Mouse (Mus musculus): ENCODE measurements at regions not wholly inside any gene's neighbourhood (a gene's known extent, or its start where the extent isn't known, plus 50 kb on each side); places are given as distances from the start of the nearest gene placed in this dataset.

- no peak overlapping the region for H3K4me3 ChIP-seq (ENCODE audit: low read depth, low read length)
- no peaks in the 10 kb centered on the region for H3K36me3 ChIP-seq (ENCODE audit: control insufficient read depth, insufficient read depth, low read length)
- WGBS, result 74% methylated on average over 4 of the region's 4 CpGs
- H3K27me3 ChIP-seq (ENCODE audit: control insufficient read depth, insufficient read depth, low read depth, low read length), result no peaks in the 10 kb centered on the region
- H3K9ac ChIP-seq (ENCODE audit: low read depth, low read length), result no peak overlapping the region
- H3K9me3 ChIP-seq (replicated peaks; ENCODE audit: control insufficient read depth, low read length, poor library complexity, severe bottlenecking), result no peaks in the 10 kb centered on the region
- no peak for ATAC-seq
- H3K4me2 ChIP-seq (ENCODE audit: low read length), result no peak overlapping the region
- H3K4me1 ChIP-seq (ENCODE audit: control insufficient read depth, insufficient read depth, low read length), result no peaks in the 10 kb centered on the region; the same call in 1 of the 2 replicates
- H3K27ac ChIP-seq (ENCODE audit: low read length), result no peak overlapping the region
These were observed 495.8 kb downstream of the Tmem114 start for GRCm38 (mm10) chr16:7929112-7929511.

- Histone ChIP-seq H3K9ac (ENCODE audit: low read depth, low read length) (no peak overlapping the region), H3K9me3 (replicated peaks; ENCODE audit: control insufficient read depth, low read length, poor library complexity, severe bottlenecking) (no peaks in the 10 kb centered on the region), H3K4me1 (ENCODE audit: control insufficient read depth, insufficient read depth, low read length) (no peaks in the 10 kb centered on the region; the same call in 1 of the 2 replicates), H3K4me3 (ENCODE audit: low read depth, low read length) (no peak overlapping the region), H3K27ac (ENCODE audit: low read length) (no peak overlapping the region), H3K27me3 (ENCODE audit: control insufficient read depth, insufficient read depth, low read depth, low read length) (no peaks in the 10 kb centered on the region), H3K4me2 (ENCODE audit: low read length) (no peak overlapping the region), H3K36me3 (ENCODE audit: control insufficient read depth, insufficient read depth, low read length) (no peaks in the 10 kb centered on the region)
- peak; percentile 67 for ATAC-seq
- WGBS, result 75% methylated on average over 6 of the region's 6 CpGs
These were observed 496.5 kb downstream of the Tmem114 start for GRCm38 (mm10) chr16:7928391-7928935.

GRCm38 (mm10) chr16:7927756-7928155 is 497.2 kb downstream of the Tmem114 start:
- Histone ChIP-seq H3K4me1 (ENCODE audit: control insufficient read depth, insufficient read depth, low read length) (no peaks in the 10 kb centered on the region; the same call in 1 of the 2 replicates), H3K36me3 (ENCODE audit: control insufficient read depth, insufficient read depth, low read length) (no peaks in the 10 kb centered on the region), H3K4me3 (ENCODE audit: low read depth, low read length) (no peak overlapping the region), H3K27ac (ENCODE audit: low read length) (no peak overlapping the region), H3K9ac (ENCODE audit: low read depth, low read length) (no peak overlapping the region), H3K9me3 (replicated peaks; ENCODE audit: control insufficient read depth, low read length, poor library complexity, severe bottlenecking) (no peaks in the 10 kb centered on the region), H3K4me2 (ENCODE audit: low read length) (no peak overlapping the region), H3K27me3 (ENCODE audit: control insufficient read depth, insufficient read depth, low read depth, low read length) (no peaks in the 10 kb centered on the region)
- no peak for ATAC-seq
- 73% methylated on average over 8 of the region's 8 CpGs for WGBS

- no peaks in the 10 kb centered on the region for H3K4me1 ChIP-seq (ENCODE audit: control insufficient read depth, insufficient read depth, low read length)
- H3K4me3 ChIP-seq (ENCODE audit: low read depth, low read length), result no peak overlapping the region
- H3K9ac ChIP-seq (ENCODE audit: low read depth, low read length), result no peak overlapping the region
- WGBS, result 80% methylated on average over 2 of the region's 2 CpGs
- H3K27me3 ChIP-seq (ENCODE audit: control insufficient read depth, insufficient read depth, low read depth, low read length), result no peaks in the 10 kb centered on the region
- no peak for ATAC-seq
- H3K27ac ChIP-seq (ENCODE audit: low read length), result no peak overlapping the region
- H3K4me2 ChIP-seq (ENCODE audit: low read length), result no peak overlapping the region
- no peaks in the 10 kb centered on the region for H3K9me3 ChIP-seq (replicated peaks; ENCODE audit: control insufficient read depth, low read length, poor library complexity, severe bottlenecking)
- H3K36me3 ChIP-seq (ENCODE audit: control insufficient read depth, insufficient read depth, low read length), result no peaks in the 10 kb centered on the region
These were observed 529.1 kb downstream of the Tmem114 start for GRCm38 (mm10) chr16:7895786-7896185.

GRCm38 (mm10) chr16:7892799-7893198 is 532.1 kb downstream of the Tmem114 start:
- no peak for ATAC-seq
- H3K27me3 ChIP-seq (ENCODE audit: control insufficient read depth, insufficient read depth, low read depth, low read length), result no peaks in the 10 kb centered on the region
- H3K9me3 ChIP-seq (replicated peaks; ENCODE audit: control insufficient read depth, low read length, poor library complexity, severe bottlenecking), result no peaks in the 10 kb centered on the region
- no peaks in the 10 kb centered on the region for H3K4me1 ChIP-seq (ENCODE audit: control insufficient read depth, insufficient read depth, low read length)
- whole genome bisulfite sequencing, result 74% methylated on average over 5 of the region's 5 CpGs
- H3K4me2 ChIP-seq (ENCODE audit: low read length), result no peak overlapping the region
- no peaks in the 10 kb centered on the region for H3K36me3 ChIP-seq (ENCODE audit: control insufficient read depth, insufficient read depth, low read length)
- H3K4me3 ChIP-seq (ENCODE audit: low read depth, low read length), result no peak overlapping the region
- H3K9ac ChIP-seq (ENCODE audit: low read depth, low read length), result no peak overlapping the region
- H3K27ac ChIP-seq (ENCODE audit: low read length), result no peak overlapping the region

- ATAC-seq, result no peak
- Histone ChIP-seq H3K27me3 (ENCODE audit: control insufficient read depth, insufficient read depth, low read depth, low read length) (no peaks in the 10 kb centered on the region), H3K4me1 (ENCODE audit: control insufficient read depth, insufficient read depth, low read length) (no peaks in the 10 kb centered on the region), H3K9ac (ENCODE audit: low read depth, low read length) (no peak overlapping the region), H3K36me3 (ENCODE audit: control insufficient read depth, insufficient read depth, low read length) (no peaks in the 10 kb centered on the region), H3K27ac (ENCODE audit: low read length) (no peak overlapping the region), H3K4me3 (ENCODE audit: low read depth, low read length) (no peak overlapping the region), H3K9me3 (replicated peaks; ENCODE audit: control insufficient read depth, low read length, poor library complexity, severe bottlenecking) (no peaks in the 10 kb centered on the region), H3K4me2 (ENCODE audit: low read length) (no peak overlapping the region)
- WGBS, result 96% methylated on average over 2 of the region's 2 CpGs
These were observed 561.5 kb downstream of the Tmem114 start for GRCm38 (mm10) chr16:7863406-7863805.

- ATAC-seq, result no peak
- H3K27me3 ChIP-seq (ENCODE audit: control insufficient read depth, insufficient read depth, low read depth, low read length), result no peaks in the 10 kb centered on the region
- no peaks in the 10 kb centered on the region for H3K36me3 ChIP-seq (ENCODE audit: control insufficient read depth, insufficient read depth, low read length)
- H3K9me3 ChIP-seq (replicated peaks; ENCODE audit: control insufficient read depth, low read length, poor library complexity, severe bottlenecking), result no peaks in the 10 kb centered on the region
- 70% methylated on average over 5 of the region's 5 CpGs for WGBS
- H3K4me2 ChIP-seq (ENCODE audit: low read length), result no peak overlapping the region
- H3K9ac ChIP-seq (ENCODE audit: low read depth, low read length), result no peak overlapping the region
- H3K4me3 ChIP-seq (ENCODE audit: low read depth, low read length), result no peak overlapping the region
- no peak overlapping the region for H3K27ac ChIP-seq (ENCODE audit: low read length)
- no peaks in the 10 kb centered on the region for H3K4me1 ChIP-seq (ENCODE audit: control insufficient read depth, insufficient read depth, low read length)
These were observed 585.8 kb downstream of the Tmem114 start for GRCm38 (mm10) chr16:7839139-7839538.

GRCm38 (mm10) chr16:7831142-7831541 is 593.8 kb downstream of the Tmem114 start:
- no peaks in the 10 kb centered on the region for H3K36me3 ChIP-seq (ENCODE audit: control insufficient read depth, insufficient read depth, low read length)
- H3K4me2 ChIP-seq (ENCODE audit: low read length), result no peak overlapping the region
- H3K27me3 ChIP-seq (ENCODE audit: control insufficient read depth, insufficient read depth, low read depth, low read length), result no peaks in the 10 kb centered on the region
- no peak overlapping the region for H3K4me3 ChIP-seq (ENCODE audit: low read depth, low read length)
- H3K27ac ChIP-seq (ENCODE audit: low read length), result no peak overlapping the region
- WGBS, result 36% methylated on average over 6 of the region's 6 CpGs
- no peaks in the 10 kb centered on the region for H3K9me3 ChIP-seq (replicated peaks; ENCODE audit: control insufficient read depth, low read length, poor library complexity, severe bottlenecking)
- no peak for ATAC-seq
- no peak overlapping the region for H3K9ac ChIP-seq (ENCODE audit: low read depth, low read length)
- no peaks in the 10 kb centered on the region for H3K4me1 ChIP-seq (ENCODE audit: control insufficient read depth, insufficient read depth, low read length)

GRCm38 (mm10) chr16:7829939-7830650 is 594.8 kb downstream of the Tmem114 start:
- Histone ChIP-seq H3K4me3 (ENCODE audit: low read depth, low read length) (no peak overlapping the region), H3K4me1 (ENCODE audit: control insufficient read depth, insufficient read depth, low read length) (no peaks in the 10 kb centered on the region), H3K9ac (ENCODE audit: low read depth, low read length) (no peak overlapping the region), H3K27ac (ENCODE audit: low read length) (no peak overlapping the region), H3K36me3 (ENCODE audit: control insufficient read depth, insufficient read depth, low read length) (no peaks in the 10 kb centered on the region), H3K9me3 (replicated peaks; ENCODE audit: control insufficient read depth, low read length, poor library complexity, severe bottlenecking) (no peaks in the 10 kb centered on the region), H3K4me2 (ENCODE audit: low read length) (no peak overlapping the region), H3K27me3 (ENCODE audit: control insufficient read depth, insufficient read depth, low read depth, low read length) (no peaks in the 10 kb centered on the region)
- 85% methylated on average over 9 of the region's 9 CpGs for WGBS
- ATAC-seq, result no peak
